Mouse (Mus musculus) cortical plate, adult 2 months (tissue): Measurements from ENCODE around the gene Ppp2r2c. TPM values are rescaled to one million over a fixed set of nuclear protein-coding genes. Genes with fewer than 3 reads are reported as not detected.

Source experiments
- H3K27ac ChIP-seq: fragments of 200-500 bp; 2 replicates; pipeline ENCODE4 v1.5.1; 2012; ENCODE audit warnings: low read length, control low read depth, inconsistent platforms; ENCODE audit not compliant: insufficient read depth
- H3K4me1 ChIP-seq: fragments of 200-500 bp; 2 replicates; pipeline ENCODE4 v1.6.1; 2011; ENCODE audit warnings: low read length; ENCODE audit not compliant: control insufficient read depth, insufficient read depth
- H3K4me3 ChIP-seq: fragments of 200-500 bp; 2 replicates; pipeline ENCODE4 v1.5.1; 2011; ENCODE audit warnings: mild to moderate bottlenecking, low read length, control low read depth; ENCODE audit not compliant: insufficient read depth
- CTCF ChIP-seq: fragments of 200-500 bp; IDR thresholded peaks from 2 replicates; pipeline ENCODE4 v1.5.1; 2011; ENCODE audit warnings: mild to moderate bottlenecking, control low read depth, low read length; ENCODE audit not compliant: insufficient read depth; ENCODE audit errors: extremely low read depth
- POLR2A ChIP-seq: fragments of 200-500 bp; IDR thresholded peaks from 2 replicates; pipeline ENCODE4 v1.6.1; 2011; ENCODE audit warnings: mild to moderate bottlenecking, low read length, control low read depth; ENCODE audit not compliant: insufficient read depth; ENCODE audit errors: extremely low read depth
- polyA plus RNA-seq: library from polyadenylated mRNA; depleted of rRNA; stranded (reverse); fragments of >200 nt; gene quantifications from 2 replicates; pipeline ENCODE4 v1.2.3, GENCODE M21; 2012

Ppp2r2c gene
- polyA plus RNA-seq, 1 experiment: 442 TPM

DNA sequence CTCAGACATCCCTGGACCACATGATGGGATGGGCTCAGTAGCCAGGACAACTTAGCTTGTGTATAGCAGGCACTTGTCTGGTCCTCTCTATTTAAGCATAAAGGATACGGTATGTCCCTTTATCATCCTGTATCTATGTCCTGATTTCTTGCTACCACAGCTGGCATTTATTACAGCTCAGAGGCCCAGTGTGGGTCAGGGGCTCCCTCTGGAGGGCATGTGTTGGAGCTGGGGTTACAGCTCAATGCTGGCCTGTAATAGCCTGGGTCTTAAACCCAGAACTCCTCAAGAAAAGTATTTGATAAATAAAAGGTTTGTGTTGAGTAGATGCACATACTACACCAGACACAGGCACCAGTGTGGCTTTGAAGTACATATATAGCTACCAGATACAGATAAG lies 51.8 kb downstream of the Ppp2r2c start:
- Histone ChIP-seq H3K4me1 (peaks cover 33% of the 10 kb centered on the region), H3K4me3 (no peak overlapping the region), H3K27ac (no peak overlapping the region)
- TF ChIP-seq POLR2A (no peak), CTCF (peak; percentile 51)

DNA sequence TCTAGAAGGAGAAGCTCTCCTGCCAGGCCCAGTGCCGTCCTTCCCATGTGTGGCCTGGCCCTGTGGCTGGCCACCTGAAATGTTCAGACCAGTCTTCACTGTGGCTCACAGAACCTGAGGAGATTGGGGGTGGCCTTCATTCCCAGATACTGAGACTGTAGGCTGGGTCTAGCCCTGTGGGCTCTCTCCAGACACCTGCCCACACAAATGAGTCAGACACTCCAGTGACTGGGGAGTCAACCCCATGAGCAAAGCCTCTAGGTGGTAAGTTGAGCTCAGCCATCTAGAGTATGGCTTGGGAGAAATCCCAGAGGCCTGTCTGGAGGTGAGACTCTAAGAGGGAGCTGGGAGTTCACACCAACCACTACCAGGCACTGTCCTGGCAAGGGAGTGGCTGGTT lies 53.6 kb downstream of the Ppp2r2c start:
- TF ChIP-seq CTCF (no peak), POLR2A (no peak)
- no peak overlapping the region for H3K27ac ChIP-seq

DNA sequence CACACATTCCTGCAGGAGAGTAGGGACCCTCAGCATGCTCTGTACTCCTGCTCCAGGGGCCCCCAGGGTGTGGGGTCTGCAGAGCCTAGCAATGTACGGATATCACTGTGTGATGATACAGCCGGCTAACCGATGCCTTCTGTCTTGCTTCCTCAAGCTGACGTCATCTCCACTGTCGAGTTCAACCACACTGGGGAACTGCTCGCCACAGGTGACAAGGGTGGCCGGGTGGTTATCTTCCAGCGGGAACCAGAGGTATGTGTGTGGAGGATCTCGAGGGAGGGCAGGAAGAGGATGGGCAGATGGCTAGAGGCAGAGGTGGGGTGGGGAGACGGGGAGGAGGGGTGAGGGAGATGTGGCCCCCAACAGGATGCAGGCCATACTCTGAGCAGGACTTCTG lies 54.5 kb downstream of the Ppp2r2c start:
- peaks cover 28% of the 10 kb centered on the region for H3K4me1 ChIP-seq
- H3K27ac ChIP-seq: peak overlapping the region; percentile 24; the same call in 1 of the 2 replicates
- no peak for TF ChIP-seq CTCF
- no peak for TF ChIP-seq POLR2A
- no peak overlapping the region for H3K4me3 ChIP-seq

More for the DNA sequence above, 53.6 kb downstream of the Ppp2r2c start:
- no peak overlapping the region for H3K4me3 ChIP-seq
- peaks cover 33% of the 10 kb centered on the region for H3K4me1 ChIP-seq

DNA sequence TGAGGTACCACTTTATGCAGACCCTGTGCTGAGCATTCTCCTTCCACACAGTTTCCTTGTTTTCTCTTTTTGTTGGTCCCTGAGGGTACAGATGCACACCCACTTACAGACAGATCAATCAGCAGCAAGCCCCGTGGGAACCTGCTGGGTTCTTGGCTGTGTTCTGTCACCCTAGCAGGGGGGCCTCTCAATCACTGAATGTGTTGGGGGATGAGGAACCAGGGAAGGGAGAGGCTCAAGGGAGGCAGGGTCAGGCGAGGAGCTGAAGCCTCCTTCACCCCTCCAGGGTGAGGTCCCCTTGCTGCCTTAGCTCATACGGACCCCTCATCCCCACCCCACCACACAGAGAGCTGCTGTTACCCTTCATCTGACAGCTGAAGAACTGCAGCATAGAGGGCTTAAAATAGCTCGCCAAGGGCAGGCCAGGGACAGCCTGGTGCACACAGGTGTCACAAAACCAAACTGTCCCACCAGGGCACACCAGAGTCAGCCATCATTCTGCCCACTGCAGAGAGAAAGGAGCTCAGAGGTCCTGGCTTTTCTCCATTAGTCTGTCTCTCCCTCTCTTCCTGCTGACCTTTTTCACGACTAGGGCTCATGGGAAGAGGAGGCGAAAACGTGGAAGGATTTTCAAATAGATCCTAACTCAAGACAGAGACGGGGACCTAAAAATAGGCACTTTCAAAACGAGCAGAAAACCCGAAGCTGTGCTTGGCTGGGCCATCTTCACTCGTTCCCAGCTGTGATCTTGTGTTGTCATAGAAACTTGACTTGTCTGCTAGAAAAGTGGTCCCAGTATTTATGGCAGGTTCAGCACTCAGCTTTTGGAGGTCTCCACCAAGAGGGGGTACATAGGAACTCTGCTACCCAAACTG lies 55.8 kb downstream of the Ppp2r2c start:
- Histone ChIP-seq H3K4me1 (peaks cover 22% of the 10 kb centered on the region), H3K27ac (peak overlapping the region; percentile 39), H3K4me3 (no peak overlapping the region)
- no peak for TF ChIP-seq POLR2A
- TF ChIP-seq CTCF: no peak

DNA sequence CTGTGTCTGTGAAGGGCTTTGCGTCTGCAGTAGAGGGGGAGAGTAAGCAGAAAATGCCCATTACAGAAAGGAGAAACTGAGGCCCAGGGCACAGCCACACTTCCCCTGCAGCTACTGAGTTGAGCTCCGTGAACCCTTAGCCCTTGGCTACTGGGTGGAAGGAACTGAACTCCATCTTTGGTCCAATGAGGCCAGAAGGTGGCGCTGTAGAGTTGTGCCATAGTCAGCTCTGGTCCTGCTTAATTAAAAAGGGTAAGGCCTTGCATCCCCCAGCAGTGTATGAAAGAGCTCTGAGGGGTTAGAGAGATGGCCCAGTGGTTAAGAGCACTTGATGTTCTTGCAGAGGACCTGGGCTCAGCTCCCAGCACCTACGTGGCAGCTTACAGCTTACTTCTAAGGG lies 60.4 kb downstream of the Ppp2r2c start:
- Histone ChIP-seq H3K27ac (no peak overlapping the region), H3K4me3 (no peak overlapping the region)

DNA sequence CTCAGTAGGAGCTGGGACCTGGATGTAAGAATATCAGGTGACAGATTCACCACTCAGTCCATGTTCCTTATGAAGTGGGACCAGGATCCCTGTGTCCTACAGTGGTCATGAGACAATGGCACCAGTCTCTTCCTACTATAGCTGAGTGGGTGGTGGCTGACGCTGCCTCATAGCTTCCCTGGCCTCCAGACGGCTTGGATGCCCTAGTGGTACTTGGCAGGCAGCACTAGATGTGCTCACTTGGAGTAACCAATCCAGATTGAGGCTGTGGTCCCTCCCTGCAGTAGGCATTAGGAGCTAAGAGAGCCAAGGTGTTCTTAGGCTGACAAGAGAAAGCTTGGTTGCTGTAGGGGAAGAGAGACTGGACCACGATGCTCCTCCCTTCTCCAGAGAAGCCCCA lies 61.1 kb downstream of the Ppp2r2c start:
- peaks cover 2% of the 10 kb centered on the region for H3K4me1 ChIP-seq
- H3K4me3 ChIP-seq: no peak overlapping the region
- no peak overlapping the region for H3K27ac ChIP-seq
- TF ChIP-seq CTCF (no peak), POLR2A (no peak)

More for the DNA sequence above, 60.4 kb downstream of the Ppp2r2c start:
- H3K4me1 ChIP-seq: peaks cover 6% of the 10 kb centered on the region
- TF ChIP-seq POLR2A (no peak), CTCF (peak; percentile 52)

DNA sequence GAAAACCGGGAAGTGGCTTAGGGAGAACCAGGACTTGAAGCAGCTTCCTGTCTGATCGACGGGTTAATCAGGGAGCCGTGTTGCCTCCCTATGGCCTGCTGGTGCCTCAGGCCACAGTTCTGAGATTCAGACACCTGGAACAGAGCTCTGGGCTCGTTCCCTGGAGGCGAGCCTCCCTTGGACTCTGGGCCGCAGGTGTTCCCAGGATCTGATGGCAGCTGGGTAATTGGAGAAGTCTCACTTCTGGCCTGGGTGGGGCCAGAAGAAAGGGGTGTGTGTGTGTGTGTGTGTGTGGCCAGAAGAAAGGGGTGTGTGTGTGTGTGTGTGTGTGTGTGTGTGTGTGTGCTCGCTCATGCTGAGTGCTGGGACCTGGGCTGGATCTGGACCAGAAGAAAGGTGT lies 65.1 kb downstream of the Ppp2r2c start:
- Histone ChIP-seq H3K4me1 (peaks cover 7% of the 10 kb centered on the region), H3K27ac (no peak overlapping the region), H3K4me3 (no peak overlapping the region)
- no peak for TF ChIP-seq CTCF

DNA sequence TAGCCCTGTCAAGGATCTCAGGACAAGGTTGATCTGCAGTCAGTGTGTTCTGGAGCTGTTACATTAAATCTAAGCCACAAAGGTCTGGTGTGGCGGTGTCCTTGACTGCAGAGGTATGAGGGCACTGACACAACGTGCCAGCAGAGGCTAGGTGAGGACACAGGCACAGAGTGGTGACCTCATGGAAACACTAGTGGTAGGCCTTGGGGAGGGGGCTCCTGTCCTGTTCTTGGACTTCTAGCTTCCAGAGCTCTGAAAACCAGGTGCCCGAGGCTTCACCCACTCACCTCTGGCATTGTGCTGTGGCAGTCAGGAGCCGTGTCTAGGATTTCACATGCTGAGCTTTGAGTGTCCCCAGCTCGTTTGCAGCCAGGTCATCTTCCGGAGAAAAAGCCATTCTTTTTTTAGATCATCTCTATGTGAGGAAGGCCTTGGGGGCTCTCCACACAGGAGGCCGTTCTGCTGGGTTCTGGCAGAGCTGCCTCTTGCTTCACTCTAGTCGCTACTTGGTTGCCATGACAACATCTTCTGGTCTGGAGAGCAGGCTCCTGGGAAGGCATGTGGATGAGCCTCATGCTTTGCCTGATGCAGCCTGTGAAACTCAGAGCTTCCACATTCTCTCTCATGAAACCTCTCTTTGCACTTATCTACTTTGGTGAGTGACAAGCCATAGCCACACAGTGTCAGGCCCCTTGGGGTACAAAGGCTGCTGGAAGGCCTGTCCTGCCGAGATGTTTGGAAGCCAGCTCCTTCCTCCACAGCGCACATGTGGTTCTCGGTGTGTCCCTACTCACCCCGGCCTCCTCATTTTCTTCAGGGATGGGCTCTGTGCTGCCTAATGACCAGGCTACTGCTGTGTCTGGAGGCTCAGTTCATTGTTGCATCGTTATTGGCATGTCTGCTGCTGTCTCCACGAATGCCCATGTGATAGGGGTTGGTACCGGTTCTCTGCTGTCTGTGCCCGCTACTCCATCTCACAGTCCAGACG lies 67.5 kb downstream of the Ppp2r2c start:
- H3K27ac ChIP-seq: peak overlapping the region; percentile 36; the same call in 1 of the 2 replicates
- no peak overlapping the region for H3K4me3 ChIP-seq
- H3K4me1 ChIP-seq: peaks cover 7% of the 10 kb centered on the region
- TF ChIP-seq CTCF (no peak), POLR2A (0 out of 2 replicates have a peak, but pooled peaks have one; percentile 8)

DNA sequence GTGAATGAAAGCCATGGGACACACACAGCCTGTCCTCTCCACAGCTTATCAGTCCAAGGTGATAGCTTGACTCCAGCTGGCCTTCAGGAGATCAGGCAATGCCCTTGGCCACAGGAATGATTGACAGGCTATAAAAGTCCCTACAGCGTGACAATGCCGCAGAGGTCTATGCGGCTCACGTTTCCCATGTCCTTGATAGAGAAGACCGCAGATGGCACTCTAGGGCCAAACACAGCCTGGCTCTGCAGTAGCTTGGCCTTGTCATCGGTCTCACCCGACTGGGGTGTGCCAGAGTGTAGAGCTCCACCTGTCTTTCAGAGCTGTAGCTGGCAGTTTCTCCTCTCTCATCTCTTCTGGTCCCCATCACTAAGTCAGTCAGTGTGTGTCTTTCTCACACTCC lies 68.2 kb downstream of the Ppp2r2c start:
- 0 out of 2 replicates have a peak, but pooled peaks have one; percentile 15 for TF ChIP-seq CTCF
- TF ChIP-seq POLR2A: no peak
- peak overlapping the region; percentile 36; the same call in 1 of the 2 replicates for H3K27ac ChIP-seq
- no peak overlapping the region for H3K4me3 ChIP-seq
- H3K4me1 ChIP-seq: peaks cover 7% of the 10 kb centered on the region
